Mouse (Mus musculus): Measurements from ENCODE around the gene Fos. TPM values are rescaled to one million over a fixed set of nuclear protein-coding genes. Genes with fewer than 3 reads are reported as not detected.

Fos gene
- polyA plus RNA-seq, 2 experiments = 0.61 to 0.79 TPM

- Histone ChIP-seq H3K9ac (replicated peaks) (no peak overlapping the region), H3K9me3 (ENCODE audit: control insufficient read depth, low read length) (no peaks in the 10 kb centered on the region), H3K4me2 (ENCODE audit: low read depth) (no peak overlapping the region), H3K4me1 (replicated peaks; ENCODE audit: control insufficient read depth in 2 of 2, insufficient read depth in 2 of 2, low read length in 1 of 2) (no peaks in the 10 kb centered on the region), H3K36me3 (replicated peaks; ENCODE audit: control insufficient read depth, insufficient read depth, low read depth) (no peaks in the 10 kb centered on the region), H3K4me3 (ENCODE audit: insufficient read depth in 1 of 2, low read depth in 2 of 2, low read length in 2 of 2) (no peak overlapping the region), H3K27ac (no peak overlapping the region), H3K27me3 (ENCODE audit: control insufficient read depth, insufficient read depth, low read length) (no peaks in the 10 kb centered on the region)
- TF ChIP-seq CTCF (IDR thresholded peaks at IDR 0.05; ENCODE audit: low read depth) (peak; percentile 12; the same call in 1 of the 2 replicates), EP300 (IDR thresholded peaks at IDR 0.05; ENCODE audit: low read depth) (no peak)
- ATAC-seq (ENCODE audit: insufficient read depth) (no peak), DNase-seq (ENCODE audit: low read depth in 3 of 3, low spot score in 3 of 3) (no peak)
- WGBS (ENCODE audit: insufficient replicate concordance) = 33% methylated on average over 6 of the region's 6 CpGs
These were observed 43.3 kb upstream of the Fos start for GRCm38 (mm10) chr12:85430434-85430833.

DNA sequence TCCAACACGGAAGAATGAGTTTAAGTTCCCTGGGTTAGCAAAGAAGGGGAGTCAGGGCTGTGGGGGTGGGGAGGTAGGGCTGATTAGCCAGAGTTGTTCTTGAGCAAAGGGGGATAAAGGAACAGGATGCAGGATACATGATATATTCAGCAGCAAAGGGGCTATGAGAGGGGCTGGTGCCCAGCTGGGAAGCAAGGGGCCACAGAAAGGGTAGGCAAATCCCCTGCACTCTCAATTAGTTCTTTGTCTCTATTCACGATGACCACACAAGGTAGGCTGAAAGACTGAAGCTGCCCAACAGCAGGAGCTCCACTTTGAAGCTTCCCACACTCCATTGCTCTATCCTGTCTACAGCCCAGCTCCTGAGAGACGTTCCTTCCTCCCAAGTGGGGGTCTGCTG, 39.8 kb upstream of the Fos start:
- H3K4me2 ChIP-seq (ENCODE audit: low read depth) = no peak overlapping the region

GRCm38 (mm10) chr12:85434526-85434925, 39.2 kb upstream of the Fos start:
- Histone ChIP-seq H3K4me2 (ENCODE audit: low read depth) (no peak overlapping the region), H3K9me3 (ENCODE audit: control insufficient read depth, low read length) (no peaks in the 10 kb centered on the region), H3K4me3 (ENCODE audit: insufficient read depth in 1 of 2, low read depth in 2 of 2, low read length in 2 of 2) (no peak overlapping the region), H3K4me1 (replicated peaks; ENCODE audit: control insufficient read depth in 2 of 2, insufficient read depth in 2 of 2, low read length in 1 of 2) (no peaks in the 10 kb centered on the region), H3K27me3 (ENCODE audit: control insufficient read depth, insufficient read depth, low read length) (no peaks in the 10 kb centered on the region), H3K9ac (replicated peaks) (no peak overlapping the region), H3K27ac (no peak overlapping the region), H3K36me3 (replicated peaks; ENCODE audit: control insufficient read depth, insufficient read depth, low read depth) (no peaks in the 10 kb centered on the region)
- 60% methylated on average over 5 of the region's 5 CpGs for WGBS (ENCODE audit: insufficient replicate concordance)
- TF ChIP-seq EP300 (IDR thresholded peaks at IDR 0.05; ENCODE audit: low read depth) = no peak
- TF ChIP-seq CTCF (IDR thresholded peaks at IDR 0.05; ENCODE audit: low read depth) = no peak
- ATAC-seq (ENCODE audit: insufficient read depth) (no peak), DNase-seq (ENCODE audit: low read depth in 3 of 3, low spot score in 3 of 3) (no peak)

More for the DNA sequence above, 39.8 kb upstream of the Fos start:
- H3K9me3 ChIP-seq (ENCODE audit: control insufficient read depth, low read length) = no peaks in the 10 kb centered on the region
- TF ChIP-seq CTCF (IDR thresholded peaks at IDR 0.05; ENCODE audit: low read depth) = no peak
- TF ChIP-seq EP300 (IDR thresholded peaks at IDR 0.05; ENCODE audit: low read depth) = no peak
- no peak overlapping the region for H3K4me3 ChIP-seq (ENCODE audit: insufficient read depth in 1 of 2, low read depth in 2 of 2, low read length in 2 of 2)
- H3K9ac ChIP-seq (replicated peaks) = no peak overlapping the region
- no peak for DNase-seq (ENCODE audit: low read depth in 3 of 3, low spot score in 3 of 3)
- no peaks in the 10 kb centered on the region for H3K27me3 ChIP-seq (ENCODE audit: control insufficient read depth, insufficient read depth, low read length)
- no peak for ATAC-seq (ENCODE audit: insufficient read depth)
- H3K27ac ChIP-seq = no peak overlapping the region
- H3K36me3 ChIP-seq (replicated peaks; ENCODE audit: control insufficient read depth, insufficient read depth, low read depth) = no peaks in the 10 kb centered on the region
- 23% methylated on average over 3 of the region's 3 CpGs for WGBS (ENCODE audit: insufficient replicate concordance)
- H3K4me1 ChIP-seq (replicated peaks; ENCODE audit: control insufficient read depth in 2 of 2, insufficient read depth in 2 of 2, low read length in 1 of 2) = no peaks in the 10 kb centered on the region

- H3K9me3 ChIP-seq (ENCODE audit: control insufficient read depth, low read length) = no peaks in the 10 kb centered on the region
- ATAC-seq (ENCODE audit: insufficient read depth) (no peak), DNase-seq (ENCODE audit: low read depth in 3 of 3, low spot score in 3 of 3) (no peak)
- H3K4me1 ChIP-seq (replicated peaks; ENCODE audit: control insufficient read depth in 2 of 2, insufficient read depth in 2 of 2, low read length in 1 of 2) = no peaks in the 10 kb centered on the region
- no peaks in the 10 kb centered on the region for H3K36me3 ChIP-seq (replicated peaks; ENCODE audit: control insufficient read depth, insufficient read depth, low read depth)
- H3K9ac ChIP-seq (replicated peaks) = no peak overlapping the region
- no peak for TF ChIP-seq CTCF (IDR thresholded peaks at IDR 0.05; ENCODE audit: low read depth)
- no peak for TF ChIP-seq EP300 (IDR thresholded peaks at IDR 0.05; ENCODE audit: low read depth)
- no peak overlapping the region for H3K4me3 ChIP-seq (ENCODE audit: insufficient read depth in 1 of 2, low read depth in 2 of 2, low read length in 2 of 2)
- no peak overlapping the region for H3K4me2 ChIP-seq (ENCODE audit: low read depth)
- WGBS (ENCODE audit: insufficient replicate concordance) = 63% methylated on average over 10 of the region's 10 CpGs
- no peak overlapping the region for H3K27ac ChIP-seq
- no peaks in the 10 kb centered on the region for H3K27me3 ChIP-seq (ENCODE audit: control insufficient read depth, insufficient read depth, low read length)
These were observed 37.6 kb upstream of the Fos start for GRCm38 (mm10) chr12:85436021-85436621.

GRCm38 (mm10) chr12:85437172-85437876, 36.4 kb upstream of the Fos start:
- Histone ChIP-seq H3K27me3 (ENCODE audit: control insufficient read depth, insufficient read depth, low read length) (no peaks in the 10 kb centered on the region), H3K4me3 (ENCODE audit: insufficient read depth in 1 of 2, low read depth in 2 of 2, low read length in 2 of 2) (no peak overlapping the region), H3K4me1 (replicated peaks; ENCODE audit: control insufficient read depth in 2 of 2, insufficient read depth in 2 of 2, low read length in 1 of 2) (no peaks in the 10 kb centered on the region), H3K36me3 (replicated peaks; ENCODE audit: control insufficient read depth, insufficient read depth, low read depth) (no peaks in the 10 kb centered on the region), H3K9ac (replicated peaks) (no peak overlapping the region), H3K9me3 (ENCODE audit: control insufficient read depth, low read length) (no peaks in the 10 kb centered on the region), H3K4me2 (ENCODE audit: low read depth) (no peak overlapping the region), H3K27ac (no peak overlapping the region)
- no peak for ATAC-seq (ENCODE audit: insufficient read depth)
- DNase-seq (ENCODE audit: low read depth in 3 of 3, low spot score in 3 of 3) = no peak
- WGBS (ENCODE audit: insufficient replicate concordance) = 37% methylated on average over 17 of the region's 17 CpGs
- TF ChIP-seq EP300 (IDR thresholded peaks at IDR 0.05; ENCODE audit: low read depth) = no peak
- no peak for TF ChIP-seq CTCF (IDR thresholded peaks at IDR 0.05; ENCODE audit: low read depth)

Measured in liver, embryonic 14.5 days (tissue).